Mouse (Mus musculus): ENCODE measurements around the gene Rgsl1. TPM values are rescaled to one million over a fixed set of nuclear protein-coding genes. Genes with fewer than 3 reads are reported as not detected.

The Rgsl1 gene
- polyA plus RNA-seq, 1 experiment from 2014 or later = not detected

DNA sequence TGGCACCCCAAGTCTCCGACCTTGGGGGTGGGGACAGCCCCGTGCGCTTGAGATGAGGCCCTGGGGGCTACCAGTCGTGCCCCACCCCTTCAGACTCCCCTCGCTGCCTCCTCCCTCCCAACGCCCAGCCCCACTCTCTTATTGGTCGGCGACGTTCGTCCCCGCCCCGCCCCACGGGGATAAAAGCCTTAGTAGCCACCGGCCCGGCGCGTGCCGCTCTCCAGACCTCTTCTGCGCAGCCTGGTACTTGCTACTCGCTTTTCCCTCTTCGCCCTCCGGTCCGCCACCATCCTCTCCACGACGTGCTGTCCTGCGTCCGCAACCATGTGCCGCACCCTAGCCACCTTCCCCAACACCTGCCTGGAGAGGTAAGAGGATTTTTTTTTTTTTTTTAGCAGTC is 103.8 kb downstream of the Rgsl1 start, which contains the start of gene Rgs16:
Gene Rgs16, plus strand, starts transcription at position 205 of the 400 bp plus-strand sequence.
- Histone ChIP-seq H3K9ac (ENCODE audit: low read length) (peak within 1 kb of the TSS; percentile 62), H3K27ac (replicated peaks in 1 of 2; ENCODE audit: control insufficient read depth in 1 of 2, insufficient read depth in 1 of 2, low read depth in 2 of 2, low read length in 2 of 2) (no peak within 1 kb of the TSS), H3K27me3 (ENCODE audit: control insufficient read depth, insufficient read depth, low read length) (peaks cover 26% of the 10 kb centered on the region), H3K4me2 (ENCODE audit: low read length) (peak within 1 kb of the TSS; percentile 75), H3K4me1 (ENCODE audit: control insufficient read depth in 2 of 2, insufficient read depth in 2 of 2, low read length in 2 of 2) (peaks cover 5 to 12% of the 10 kb centered on the region in 2 experiments; a peak in 2 of 4 replicates), H3K4me3 (ENCODE audit: control insufficient read depth in 1 of 2, insufficient read depth in 1 of 2, low read depth in 1 of 2, low read length in 2 of 2) (peak within 1 kb of the TSS; percentile 45 to 56), H3K36me3 (ENCODE audit: control insufficient read depth, insufficient read depth, low read length) (peaks cover 7% of the 10 kb centered on the region), H3K9me3 (ENCODE audit: control insufficient read depth, low read length) (no peaks in the 10 kb centered on the region)
- under 1% methylated on average over 28 of the region's 28 CpGs for WGBS
- peak; percentile 76 for ATAC-seq (ENCODE audit: insufficient number of reproducible peaks, insufficient read depth, low FRiP score, low read depth)

DNA sequence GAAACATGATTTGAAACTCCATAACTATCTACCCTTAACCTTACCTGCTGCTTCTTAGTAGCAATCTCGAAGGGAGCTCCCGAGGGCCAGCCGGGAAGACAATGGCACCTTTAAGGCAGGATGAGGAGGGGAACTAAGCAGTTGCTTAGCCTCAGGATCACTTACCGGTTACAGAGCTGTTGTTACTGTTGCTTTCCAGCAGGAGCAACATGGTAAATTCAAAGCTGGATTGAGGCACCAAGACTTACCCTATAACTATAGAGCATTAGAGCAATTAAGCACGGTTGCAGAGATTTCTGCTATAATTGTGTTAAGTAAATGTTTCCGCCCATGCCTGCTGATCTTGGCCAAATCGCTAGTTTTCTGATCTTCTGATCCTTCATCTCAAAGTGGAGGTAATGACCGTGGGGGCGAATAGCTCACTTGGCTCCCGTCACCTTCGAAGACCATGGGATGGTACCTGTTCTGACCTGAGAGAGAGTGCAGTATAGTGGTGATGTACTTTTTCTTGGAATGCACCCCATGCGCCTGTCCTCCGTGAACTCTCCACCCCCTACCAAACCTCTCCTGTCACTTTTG is 104.4 kb downstream of the Rgsl1 start:
- Histone ChIP-seq H3K4me2 (ENCODE audit: low read length) (peak overlapping the region; percentile 75), H3K27ac (replicated peaks in 1 of 2; ENCODE audit: control insufficient read depth in 1 of 2, insufficient read depth in 1 of 2, low read depth in 2 of 2, low read length in 2 of 2) (no peak overlapping the region), H3K9ac (ENCODE audit: low read length) (peak overlapping the region; percentile 62), H3K4me3 (ENCODE audit: control insufficient read depth in 1 of 2, insufficient read depth in 1 of 2, low read depth in 1 of 2, low read length in 2 of 2) (peak overlapping the region; percentile 45 to 56), H3K4me1 (ENCODE audit: control insufficient read depth in 2 of 2, insufficient read depth in 2 of 2, low read length in 2 of 2) (peaks cover 5 to 12% of the 10 kb centered on the region in 2 experiments; a peak in 2 of 4 replicates), H3K36me3 (ENCODE audit: control insufficient read depth, insufficient read depth, low read length) (peaks cover 7% of the 10 kb centered on the region), H3K9me3 (ENCODE audit: control insufficient read depth, low read length) (no peaks in the 10 kb centered on the region), H3K27me3 (ENCODE audit: control insufficient read depth, insufficient read depth, low read length) (peaks cover 31% of the 10 kb centered on the region)
- ATAC-seq (ENCODE audit: insufficient number of reproducible peaks, insufficient read depth, low FRiP score, low read depth) = no peak
- WGBS = 19% methylated on average over 13 of the region's 13 CpGs

DNA sequence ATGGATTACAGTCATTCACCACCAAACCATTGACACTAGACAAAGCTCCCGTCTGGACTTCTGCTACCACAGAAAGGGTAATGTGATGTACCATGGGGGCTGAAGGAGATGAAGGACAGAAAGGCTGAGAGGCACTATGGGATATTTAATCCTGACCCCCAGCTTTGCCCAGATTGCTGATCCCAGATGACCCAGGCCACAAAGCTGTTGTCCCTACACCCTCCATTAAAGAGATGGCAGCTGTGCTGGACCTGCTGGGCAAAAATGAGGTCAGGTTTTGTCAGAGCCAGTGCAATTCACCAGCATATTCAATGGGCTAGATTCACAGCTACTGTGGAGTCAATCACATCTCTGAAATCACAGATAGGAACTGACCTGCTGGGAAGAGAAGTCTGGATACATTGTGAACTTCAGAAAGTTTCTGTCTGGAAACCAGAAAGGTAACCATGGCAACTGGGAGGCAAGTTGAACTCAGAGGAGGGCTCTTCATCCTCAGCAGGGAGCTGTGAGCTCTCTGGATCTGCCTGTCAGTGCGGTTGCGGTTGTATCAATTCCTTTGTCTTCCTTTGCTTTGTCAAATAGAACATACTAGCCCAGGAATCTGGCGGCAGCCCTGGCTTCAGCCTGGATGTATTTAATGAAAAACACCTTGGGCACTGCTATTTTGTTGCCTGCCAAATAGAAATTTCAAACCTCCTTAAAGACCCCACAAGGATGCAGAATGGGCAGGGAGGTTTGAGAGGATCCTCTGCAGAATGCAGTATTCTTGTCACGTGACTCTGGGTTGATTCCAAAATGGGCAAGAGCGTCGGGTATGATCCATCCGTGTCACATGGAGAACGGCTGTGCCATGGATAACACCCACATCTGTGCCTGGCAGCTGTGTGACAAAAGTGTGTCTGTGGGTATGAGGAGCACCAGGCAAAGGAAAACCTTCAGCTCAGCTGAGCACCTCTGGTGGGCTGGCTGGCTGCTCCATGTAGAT is 106.5 kb downstream of the Rgsl1 start:
- ATAC-seq (ENCODE audit: insufficient number of reproducible peaks, insufficient read depth, low FRiP score, low read depth) = no peak

DNA sequence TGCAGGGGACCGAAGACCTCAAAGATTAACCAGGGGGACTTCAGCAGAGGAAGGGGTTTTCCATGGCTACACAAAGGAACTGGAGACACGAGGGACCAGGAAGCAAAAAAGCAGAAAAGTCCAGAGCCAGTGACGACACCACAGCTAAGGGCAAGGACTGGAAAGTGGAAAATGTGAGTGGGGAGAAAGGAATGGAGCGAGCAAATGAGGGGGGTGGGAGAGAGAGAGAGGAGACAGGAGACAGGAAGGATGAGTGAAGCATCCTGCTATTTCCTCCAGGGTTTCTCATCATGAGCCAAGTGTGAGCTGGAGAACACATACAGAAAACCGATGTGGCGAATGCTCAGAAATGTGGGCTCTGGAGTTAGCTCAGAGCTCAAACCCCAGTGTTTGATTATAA is 107.8 kb downstream of the Rgsl1 start:
- Histone ChIP-seq H3K4me1 (ENCODE audit: control insufficient read depth in 2 of 2, insufficient read depth in 2 of 2, low read length in 2 of 2) (peaks cover 7 to 11% of the 10 kb centered on the region in 2 experiments), H3K27me3 (ENCODE audit: control insufficient read depth, insufficient read depth, low read length) (peaks cover 34% of the 10 kb centered on the region), H3K9me3 (ENCODE audit: control insufficient read depth, low read length) (no peaks in the 10 kb centered on the region), H3K36me3 (ENCODE audit: control insufficient read depth, insufficient read depth, low read length) (no peaks in the 10 kb centered on the region), H3K4me3 (ENCODE audit: control insufficient read depth in 1 of 2, insufficient read depth in 1 of 2, low read depth in 1 of 2, low read length in 2 of 2) (no peak overlapping the region), H3K9ac (ENCODE audit: low read length) (no peak overlapping the region), H3K4me2 (ENCODE audit: low read length) (no peak overlapping the region), H3K27ac (replicated peaks in 1 of 2; ENCODE audit: control insufficient read depth in 1 of 2, insufficient read depth in 1 of 2, low read depth in 2 of 2, low read length in 2 of 2) (no peak overlapping the region)
- 49% methylated on average over 6 of the region's 6 CpGs for WGBS
- no peak for ATAC-seq (ENCODE audit: insufficient number of reproducible peaks, insufficient read depth, low FRiP score, low read depth)

More for the DNA sequence above, 106.5 kb downstream of the Rgsl1 start:
- Histone ChIP-seq H3K27me3 (ENCODE audit: control insufficient read depth, insufficient read depth, low read length) (peaks cover 36% of the 10 kb centered on the region), H3K27ac (replicated peaks in 1 of 2; ENCODE audit: control insufficient read depth in 1 of 2, insufficient read depth in 1 of 2, low read depth in 2 of 2, low read length in 2 of 2) (no peak overlapping the region), H3K36me3 (ENCODE audit: control insufficient read depth, insufficient read depth, low read length) (no peaks in the 10 kb centered on the region), H3K9me3 (ENCODE audit: control insufficient read depth, low read length) (no peaks in the 10 kb centered on the region), H3K4me1 (ENCODE audit: control insufficient read depth in 2 of 2, insufficient read depth in 2 of 2, low read length in 2 of 2) (peaks cover 1 to 14% of the 10 kb centered on the region in 2 experiments; a peak in 2 of 4 replicates), H3K4me3 (ENCODE audit: control insufficient read depth in 1 of 2, insufficient read depth in 1 of 2, low read depth in 1 of 2, low read length in 2 of 2) (no peak overlapping the region), H3K4me2 (ENCODE audit: low read length) (no peak overlapping the region), H3K9ac (ENCODE audit: low read length) (no peak overlapping the region)
- 52% methylated on average over 9 of the region's 9 CpGs for WGBS

DNA sequence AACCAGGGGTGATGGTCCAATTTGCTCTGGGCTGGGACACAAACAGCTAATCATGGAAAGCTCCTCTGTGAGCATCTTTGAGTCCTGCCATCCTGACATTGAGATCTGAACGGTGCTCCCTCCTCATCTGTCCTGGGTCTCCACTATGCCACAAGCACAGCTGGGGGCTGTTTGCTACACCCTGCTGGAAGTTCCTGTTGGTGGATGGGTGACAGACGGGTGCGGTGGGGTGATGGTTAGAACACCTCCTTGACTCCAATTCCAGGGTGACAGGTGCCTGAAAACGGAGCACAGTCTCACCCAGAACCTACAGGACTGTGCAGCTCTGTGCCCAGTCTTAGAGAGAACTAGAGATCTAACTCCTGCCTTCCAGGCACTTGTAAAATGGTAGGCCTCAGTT is 109.1 kb downstream of the Rgsl1 start:
- 70% methylated on average over 4 of the region's 4 CpGs for WGBS

DNA sequence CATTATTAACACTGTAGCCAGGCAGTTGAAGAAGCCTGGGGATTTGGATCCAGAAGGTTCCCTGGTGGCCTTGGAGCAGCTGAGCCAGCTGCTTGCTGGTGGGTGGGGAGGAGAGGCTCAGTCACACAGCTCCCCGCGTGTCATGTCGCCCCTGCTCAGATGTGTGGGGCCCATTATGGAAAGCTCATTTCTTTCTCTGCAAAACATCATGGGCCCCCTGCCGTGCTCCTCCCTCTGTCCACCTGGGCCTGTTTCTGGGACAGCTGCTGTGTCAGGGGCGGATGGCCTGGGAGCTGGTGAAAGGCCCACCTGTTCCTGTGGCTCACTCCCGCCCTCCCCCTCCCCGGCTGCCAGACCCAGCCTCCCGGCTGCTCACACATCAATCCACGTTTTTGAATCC is 110.8 kb downstream of the Rgsl1 start:
- H3K4me1 ChIP-seq (ENCODE audit: control insufficient read depth in 2 of 2, insufficient read depth in 2 of 2, low read length in 2 of 2) = peaks cover 16 to 22% of the 10 kb centered on the region in 2 experiments
- no peak for ATAC-seq (ENCODE audit: insufficient number of reproducible peaks, insufficient read depth, low FRiP score, low read depth)
- 56% methylated on average over 9 of the region's 9 CpGs for WGBS
- H3K36me3 ChIP-seq (ENCODE audit: control insufficient read depth, insufficient read depth, low read length) = no peaks in the 10 kb centered on the region
- no peak overlapping the region for H3K4me2 ChIP-seq (ENCODE audit: low read length)
- no peak overlapping the region for H3K9ac ChIP-seq (ENCODE audit: low read length)
- H3K4me3 ChIP-seq (ENCODE audit: control insufficient read depth in 1 of 2, insufficient read depth in 1 of 2, low read depth in 1 of 2, low read length in 2 of 2) = no peak overlapping the region
- no peaks in the 10 kb centered on the region for H3K9me3 ChIP-seq (ENCODE audit: control insufficient read depth, low read length)
- no peak overlapping the region for H3K27ac ChIP-seq (replicated peaks in 1 of 2; ENCODE audit: control insufficient read depth in 1 of 2, insufficient read depth in 1 of 2, low read depth in 2 of 2, low read length in 2 of 2)
- H3K27me3 ChIP-seq (ENCODE audit: control insufficient read depth, insufficient read depth, low read length) = peaks cover 22% of the 10 kb centered on the region

More for the DNA sequence above, 109.1 kb downstream of the Rgsl1 start:
- H3K27me3 ChIP-seq (ENCODE audit: control insufficient read depth, insufficient read depth, low read length) = peaks cover 32% of the 10 kb centered on the region
- no peak overlapping the region for H3K4me3 ChIP-seq (ENCODE audit: control insufficient read depth in 1 of 2, insufficient read depth in 1 of 2, low read depth in 1 of 2, low read length in 2 of 2)
- no peak for ATAC-seq (ENCODE audit: insufficient number of reproducible peaks, insufficient read depth, low FRiP score, low read depth)
- no peaks in the 10 kb centered on the region for H3K9me3 ChIP-seq (ENCODE audit: control insufficient read depth, low read length)
- no peak overlapping the region for H3K9ac ChIP-seq (ENCODE audit: low read length)
- H3K36me3 ChIP-seq (ENCODE audit: control insufficient read depth, insufficient read depth, low read length) = no peaks in the 10 kb centered on the region
- no peak overlapping the region for H3K4me2 ChIP-seq (ENCODE audit: low read length)
- no peak overlapping the region for H3K27ac ChIP-seq (replicated peaks in 1 of 2; ENCODE audit: control insufficient read depth in 1 of 2, insufficient read depth in 1 of 2, low read depth in 2 of 2, low read length in 2 of 2)
- peaks cover 16 to 22% of the 10 kb centered on the region in 2 experiments for H3K4me1 ChIP-seq (ENCODE audit: control insufficient read depth in 2 of 2, insufficient read depth in 2 of 2, low read length in 2 of 2)

DNA sequence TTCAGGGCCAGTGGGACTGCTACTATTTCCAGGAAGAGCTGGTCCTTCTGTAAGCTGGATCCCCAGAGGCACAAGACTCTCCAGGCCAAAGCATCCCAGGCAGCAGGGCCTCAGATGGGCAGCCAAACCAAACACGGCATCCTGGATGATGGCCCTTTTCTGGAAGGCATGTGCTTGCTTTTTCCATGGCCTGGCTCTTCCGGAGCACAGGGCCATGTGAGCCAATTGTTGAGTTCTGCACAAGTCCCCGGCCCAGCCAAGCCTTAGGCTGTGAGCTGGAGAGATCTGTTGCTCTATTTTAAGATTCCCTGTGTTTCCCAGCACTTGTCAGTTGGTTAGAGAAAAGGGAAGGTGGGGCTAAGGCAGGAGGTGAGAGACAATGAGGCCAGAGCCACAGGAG is 113.3 kb downstream of the Rgsl1 start:
- H3K27me3 ChIP-seq (ENCODE audit: control insufficient read depth, insufficient read depth, low read length) = 0 out of 2 replicates have a peak, but pooled peaks cover 11% of the 10 kb centered on the region
- no peaks in the 10 kb centered on the region for H3K36me3 ChIP-seq (ENCODE audit: control insufficient read depth, insufficient read depth, low read length)
- no peak overlapping the region for H3K9ac ChIP-seq (ENCODE audit: low read length)
- no peak overlapping the region for H3K4me3 ChIP-seq (ENCODE audit: control insufficient read depth in 1 of 2, insufficient read depth in 1 of 2, low read depth in 1 of 2, low read length in 2 of 2)
- peaks cover 16 to 19% of the 10 kb centered on the region in 2 experiments for H3K4me1 ChIP-seq (ENCODE audit: control insufficient read depth in 2 of 2, insufficient read depth in 2 of 2, low read length in 2 of 2)
- no peak overlapping the region for H3K4me2 ChIP-seq (ENCODE audit: low read length)
- H3K27ac ChIP-seq (replicated peaks in 1 of 2; ENCODE audit: control insufficient read depth in 1 of 2, insufficient read depth in 1 of 2, low read depth in 2 of 2, low read length in 2 of 2) = peak overlapping the region; percentile 50 to 67
- WGBS = 7% methylated on average over 3 of the region's 3 CpGs
- H3K9me3 ChIP-seq (ENCODE audit: control insufficient read depth, low read length) = no peaks in the 10 kb centered on the region
- ATAC-seq (ENCODE audit: insufficient number of reproducible peaks, insufficient read depth, low FRiP score, low read depth) = peak; percentile 86
